Mouse (Mus musculus) limb, embryonic 10.5 days (tissue): ENCODE measurements at regions not wholly inside any gene's neighbourhood (a gene's known extent, or its start where the extent isn't known, plus 50 kb on each side); places are given as distances from the start of the nearest gene placed in this dataset.

Experiments
- DNase-seq: peaks from one replicate; pipeline ENCODE4 v3.0.0-alpha.2; 2017; ENCODE audit warnings: low spot score
- H3K27ac ChIP-seq: fragments of 300-500 bp; sonication (generic); 2 replicates; pipeline ENCODE4 v1.5.1; 2016; ENCODE audit warnings: mild to moderate bottlenecking
- H3K27me3 ChIP-seq: fragments of 300-500 bp; sonication (generic); 2 replicates; pipeline ENCODE4 v1.6.1; 2016; ENCODE audit warnings: low read depth, mild to moderate bottlenecking; ENCODE audit not compliant: poor library complexity, severe bottlenecking
- H3K36me3 ChIP-seq: fragments of 300-500 bp; sonication (generic); 2 replicates; pipeline ENCODE4 v1.6.1; 2016; ENCODE audit warnings: mild to moderate bottlenecking, moderate library complexity
- H3K4me1 ChIP-seq: fragments of 300-500 bp; sonication (generic); 2 replicates; pipeline ENCODE4 v1.6.1; 2016
- H3K4me3 ChIP-seq: fragments of 300-500 bp; sonication (generic); 2 replicates; pipeline ENCODE4 v1.5.1; 2016; ENCODE audit warnings: mild to moderate bottlenecking, moderate library complexity
- H3K9me3 ChIP-seq: fragments of 300-500 bp; sonication (generic); replicated peaks from 2 replicates; pipeline ENCODE4 v1.6.1; 2016; ENCODE audit warnings: mild to moderate bottlenecking
- WGBS: fragments of 180-500 bp; shearing (Covaris S2); methylation state at CpG from one replicate; pipeline ENCODE4 v1.1.7; 2016; 5-methylcytosine and 5-hydroxymethylcytosine counted together

DNA sequence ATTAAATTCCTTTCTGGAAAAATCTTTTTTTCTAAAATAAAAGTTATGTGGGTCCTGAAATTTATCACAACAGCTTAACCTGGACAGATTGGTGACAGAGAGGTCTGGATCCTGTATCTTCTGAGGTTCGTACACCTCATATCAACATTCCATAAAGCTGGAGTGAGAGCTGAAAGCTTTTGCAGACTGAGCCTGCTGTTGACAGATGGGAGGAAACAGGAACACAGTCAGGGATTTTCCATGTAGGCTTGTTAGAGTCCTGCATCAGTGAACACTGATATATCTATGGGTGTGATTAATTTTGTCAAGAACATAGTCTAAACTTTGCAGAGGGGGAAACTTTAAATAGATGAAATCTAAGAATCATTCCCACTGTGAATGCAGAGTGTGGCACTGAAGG, 54.4 kb upstream of the Gbe1 start:
- no peak overlapping the region for H3K4me3 ChIP-seq
- 51% methylated on average over 1 of the region's 1 CpGs for WGBS
- H3K27me3 ChIP-seq = no peaks in the 10 kb centered on the region
- H3K36me3 ChIP-seq = no peaks in the 10 kb centered on the region
- H3K4me1 ChIP-seq = no peaks in the 10 kb centered on the region
- no peak for DNase-seq
- H3K27ac ChIP-seq = no peak overlapping the region
- no peaks in the 10 kb centered on the region for H3K9me3 ChIP-seq

DNA sequence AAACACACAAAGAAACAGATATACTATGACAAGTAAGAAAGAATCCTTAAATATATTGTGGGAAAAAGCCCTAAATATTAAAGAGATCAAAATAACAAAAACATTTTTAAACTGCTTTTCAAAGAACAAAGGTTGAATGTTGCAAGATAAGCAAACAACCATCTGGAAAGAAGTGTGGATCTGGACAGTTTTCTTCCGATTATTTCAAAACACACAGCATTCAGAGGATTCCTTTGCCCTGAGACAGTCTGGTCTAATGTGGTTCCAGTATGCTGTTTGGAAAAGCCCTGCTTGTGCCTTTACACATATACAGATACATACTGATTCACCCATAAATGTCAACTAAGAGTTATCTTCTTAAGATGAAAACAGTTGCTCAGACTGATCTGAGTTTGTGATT, 53.6 kb upstream of the Gbe1 start:
- no peak overlapping the region for H3K27ac ChIP-seq
- no peaks in the 10 kb centered on the region for H3K4me1 ChIP-seq
- H3K36me3 ChIP-seq = no peaks in the 10 kb centered on the region
- 80% methylated on average over 1 of the region's 1 CpGs for WGBS
- no peaks in the 10 kb centered on the region for H3K9me3 ChIP-seq
- no peak for DNase-seq
- no peak overlapping the region for H3K4me3 ChIP-seq
- no peaks in the 10 kb centered on the region for H3K27me3 ChIP-seq
